Mouse (Mus musculus) kidney, adult 8-10 months (tissue): Measurements from ENCODE around the gene Mrps10.
"Not testable (repeated sequence)": the region's sequence is repeated elsewhere in the genome, so short reads cannot be mapped to it uniquely, and the experiment has no call there.

ENCODE experiments used
- DNase-seq, 2 experiments: peaks; one replicate each; pipeline ENCODE4 v3.0.0; 2022

Gene Mrps10

DNA sequence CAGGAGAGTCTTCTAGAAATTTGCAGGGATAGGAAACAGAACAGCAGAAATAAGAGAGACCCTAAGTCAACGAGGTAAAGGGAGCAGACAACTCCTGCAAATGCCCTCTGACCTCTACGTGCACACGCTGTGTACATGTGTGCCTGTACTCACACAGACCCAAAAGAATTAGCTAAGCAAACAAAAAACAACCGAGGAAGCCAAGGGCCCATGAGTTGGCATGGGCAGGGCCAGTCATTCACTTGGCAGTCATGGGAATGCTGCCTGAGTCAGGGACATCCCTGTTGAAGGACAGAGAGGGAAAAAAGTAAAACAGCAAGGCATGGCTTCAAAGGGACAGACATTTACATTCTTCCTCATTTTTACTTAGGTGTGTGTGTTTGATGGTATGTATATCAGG, 14.6 kb downstream of the Mrps10 start:
- no peak for DNase-seq

- no peak for DNase-seq
Measured at GRCm38 (mm10) chr17:47384064-47384463, 15.4 kb downstream of the Mrps10 start.

DNA sequence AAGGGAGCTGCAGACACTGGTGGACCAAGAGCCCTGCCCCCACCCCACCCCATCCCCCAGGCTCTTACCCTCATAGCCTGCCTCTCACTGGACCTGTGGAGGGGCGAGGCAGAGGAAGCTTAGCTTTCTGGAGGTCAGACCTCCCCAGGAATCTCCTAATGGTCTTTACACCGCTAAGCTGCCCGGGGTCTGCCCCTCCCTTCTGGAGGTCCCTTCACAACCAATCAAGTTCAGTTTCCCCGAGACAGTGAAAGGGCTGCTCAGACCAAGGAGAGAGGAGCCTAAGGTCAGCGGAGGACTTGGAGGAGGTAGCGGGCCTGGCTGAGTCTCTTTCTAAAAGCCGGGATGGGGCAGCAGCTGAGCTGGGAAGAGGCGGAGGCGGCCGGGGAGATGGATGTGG, 16.5 kb downstream of the Mrps10 start, which contains the start of gene Guca1b:
TSS of gene Guca1b (plus strand) at position 249 of the 400 bp plus-strand sequence.
- DNase-seq: no peak

GRCm38 (mm10) chr17:47386649-47387048, 18.0 kb downstream of the Mrps10 start:
- DNase-seq: peak; percentile 25 to 64

DNA sequence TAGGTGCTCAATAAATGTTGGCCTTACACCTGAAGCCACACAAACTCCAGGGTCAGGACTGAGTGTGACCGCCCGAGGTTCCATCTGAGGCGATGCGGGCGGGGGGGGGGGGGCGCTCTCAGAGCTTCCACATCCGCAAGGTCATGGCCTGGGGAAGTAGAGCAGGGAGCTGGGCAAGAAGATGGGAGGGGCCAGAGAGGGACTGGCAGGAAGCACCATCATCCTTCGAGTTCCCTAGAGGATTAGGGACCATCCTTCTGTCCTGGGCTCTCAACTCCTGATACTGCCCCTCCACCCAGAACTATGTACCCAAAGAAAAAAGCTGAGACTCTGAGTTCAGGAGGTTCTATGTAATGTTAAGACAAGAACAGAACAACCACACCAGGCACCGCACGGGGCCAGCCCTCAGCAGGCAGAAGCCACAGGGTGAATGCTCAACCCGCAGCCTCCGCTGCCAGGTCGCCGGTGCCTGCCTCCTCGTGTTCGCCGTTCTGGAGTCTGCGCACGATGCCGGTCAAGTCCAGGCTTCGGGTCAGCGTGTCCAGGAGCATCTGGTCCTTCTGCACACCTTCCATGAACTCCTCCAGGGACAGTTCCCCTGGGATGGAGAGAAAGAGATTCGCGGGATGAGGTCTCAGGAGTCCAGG, 25.7 kb downstream of the Mrps10 start:
- peak in 1 of 2 experiments; percentile 33 for DNase-seq

GRCm38 (mm10) chr17:47395376-47395913, 26.8 kb downstream of the Mrps10 start:
- DNase-seq: peak; percentile 54 to 55

DNA sequence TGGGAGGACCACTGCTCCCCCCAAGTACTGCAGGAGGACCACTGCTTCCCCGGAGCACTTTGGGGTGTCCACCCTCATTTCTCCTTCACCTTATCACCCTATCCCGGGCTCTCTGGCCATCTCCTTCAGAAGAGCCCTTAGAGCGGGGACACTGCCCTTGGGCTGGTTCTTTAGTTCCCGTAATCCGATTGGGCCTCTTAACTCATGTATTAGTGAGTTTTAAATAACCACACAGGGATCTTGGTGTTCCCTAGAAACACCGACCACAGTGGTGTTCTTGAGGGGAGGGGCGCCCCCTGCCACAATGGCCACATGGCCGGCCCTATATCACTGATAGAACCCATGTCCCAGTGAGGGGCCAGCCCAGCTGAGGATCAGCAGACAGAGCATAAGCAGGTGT, 30.4 kb downstream of the Mrps10 start:
- no peak for DNase-seq

GRCm38 (mm10) chr17:47400451-47400850, 31.8 kb downstream of the Mrps10 start, which contains the start of gene Guca1a:
Gene Guca1a (minus strand): TSS chr17:47400584.
- DNase-seq: no peak

GRCm38 (mm10) chr17:47407717-47408557, 39.2 kb downstream of the Mrps10 start:
- DNase-seq: no peak

GRCm38 (mm10) chr17:47408558-47408898, 39.8 kb downstream of the Mrps10 start:
- DNase-seq: peak; percentile 45 to 74

DNA sequence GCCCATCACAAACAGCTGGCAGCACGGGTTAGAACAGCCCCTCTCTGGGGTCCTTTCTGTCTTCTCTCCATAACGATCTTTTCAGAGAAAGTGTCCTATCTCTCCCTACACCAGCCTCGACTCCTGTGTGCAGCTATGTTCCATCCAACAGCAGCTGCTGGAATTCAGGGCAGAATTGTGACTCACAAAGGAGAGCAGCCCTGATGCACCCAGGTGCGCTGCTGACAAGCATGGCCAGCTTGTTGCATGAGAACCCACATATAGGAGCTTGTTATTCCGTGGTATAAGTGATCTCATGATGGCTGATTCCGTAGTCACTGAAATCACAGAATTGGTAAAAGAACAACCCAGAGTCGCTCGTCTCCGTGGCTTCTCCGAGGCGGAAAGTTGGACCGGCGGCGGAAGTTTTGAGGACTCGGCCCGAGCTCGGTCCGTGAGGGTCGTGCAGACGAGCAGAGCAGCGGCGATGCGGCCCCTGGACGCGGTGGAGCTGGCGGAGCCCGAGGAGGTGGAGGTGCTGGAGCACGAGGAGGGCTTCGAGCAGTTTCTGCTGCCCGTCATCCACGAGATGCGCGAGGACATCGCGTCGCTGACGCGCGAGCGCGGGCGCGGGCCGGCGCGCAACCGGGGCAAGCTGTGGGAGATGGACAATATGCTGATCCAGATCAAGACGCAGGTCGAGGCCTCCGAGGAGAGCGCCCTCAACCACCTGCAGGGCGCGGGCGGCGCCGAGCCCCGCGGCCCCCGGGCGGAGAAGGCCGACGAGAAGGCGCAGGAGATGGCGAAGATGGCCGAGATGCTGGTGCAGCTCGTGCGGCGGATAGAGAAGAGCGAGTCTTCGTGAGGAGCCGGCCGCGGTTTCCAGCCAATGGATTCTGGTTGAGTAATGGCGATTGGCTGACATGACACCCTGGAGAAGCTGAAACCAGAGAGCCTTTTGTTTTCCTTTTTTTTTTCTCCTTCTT, 41.5 kb downstream of the Mrps10 start:
- DNase-seq: not testable (repeated sequence)

DNA sequence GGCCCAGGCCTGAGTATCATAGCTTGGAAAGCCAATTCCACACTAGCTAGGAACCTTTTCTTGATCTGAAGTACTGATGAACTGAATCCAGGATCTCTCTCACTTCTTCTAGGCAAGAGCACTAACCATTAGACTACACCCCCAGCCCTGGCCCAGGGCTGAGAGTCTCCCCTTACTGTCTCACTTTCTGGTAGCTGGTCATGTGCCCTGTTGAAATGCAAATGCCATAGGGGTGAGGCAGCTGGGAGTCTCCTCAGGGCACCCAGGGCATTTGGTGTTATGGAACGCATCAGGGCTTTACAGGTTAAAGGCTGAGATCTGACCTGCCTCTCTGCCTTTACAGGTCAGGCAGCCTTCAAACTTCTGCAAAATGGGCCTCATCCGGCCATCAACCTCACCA, 51.5 kb downstream of the Mrps10 start:
- DNase-seq: no peak

GRCm38 (mm10) chr17:47421566-47421965, 52.9 kb downstream of the Mrps10 start:
- DNase-seq: no peak

DNA sequence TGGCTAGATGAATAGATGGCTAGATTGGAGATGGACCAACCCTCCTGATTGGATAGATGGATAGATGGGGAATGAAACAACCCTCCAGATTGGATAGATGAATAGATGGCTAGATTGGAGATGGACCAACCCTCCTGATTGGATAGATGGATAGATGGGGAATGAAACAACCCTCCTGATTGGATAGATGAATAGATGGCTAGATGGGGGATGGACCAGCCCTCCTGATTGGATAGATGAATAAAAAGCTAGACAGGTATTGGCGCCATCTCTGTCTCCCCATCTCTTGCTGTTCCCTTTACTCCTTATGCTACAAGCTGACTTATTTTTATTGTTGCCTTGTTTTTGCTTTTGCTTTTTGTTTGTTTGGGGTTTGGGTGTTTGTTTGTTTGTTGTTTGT, 53.9 kb downstream of the Mrps10 start:
- not testable (repeated sequence) for DNase-seq

GRCm38 (mm10) chr17:47424186-47424585, 55.5 kb downstream of the Mrps10 start:
- peak in 1 of 2 experiments; percentile 18 for DNase-seq

- DNase-seq: no peak
Measured at GRCm38 (mm10) chr17:47427316-47427715, 58.6 kb downstream of the Mrps10 start.

DNA sequence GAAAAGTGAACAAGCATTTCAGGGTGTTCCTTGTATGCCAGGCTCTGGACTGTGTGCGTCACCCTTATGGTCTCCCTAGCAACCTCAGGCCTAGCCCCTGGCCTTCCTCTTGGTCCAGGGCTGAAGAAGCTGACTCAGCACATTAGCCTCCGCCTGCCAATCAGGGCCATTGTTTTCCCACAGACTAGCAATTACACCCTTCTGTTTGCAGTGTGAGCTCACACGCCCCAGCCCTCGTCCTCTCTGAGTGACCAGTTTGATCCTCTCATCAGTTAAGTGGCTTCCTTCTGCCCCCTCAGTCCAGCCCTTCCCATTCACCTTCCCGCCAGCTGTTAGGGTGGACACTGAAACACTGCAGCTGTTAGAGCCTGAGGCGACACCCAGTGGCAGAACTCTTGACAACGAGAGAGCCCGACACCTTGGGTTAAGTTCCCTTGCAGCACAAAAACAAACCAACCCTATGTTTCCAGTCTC, 60.2 kb downstream of the Mrps10 start:
- peak in 1 of 2 experiments; percentile 44 for DNase-seq

- no peak for DNase-seq
Measured at GRCm38 (mm10) chr17:47430815-47431214, 62.1 kb downstream of the Mrps10 start.
